Mouse (Mus musculus) embryonic fibroblast, embryonic 13.5 days (primary cell): Measurements from ENCODE around the gene Slc3a1.

Source experiments
- CTCF ChIP-seq: IDR thresholded peaks from 2 replicates; pipeline ENCODE4 v1.5.1; 2011; ENCODE audit warnings: mild to moderate bottlenecking, control low read depth, low read length, moderate library complexity, borderline replicate concordance; ENCODE audit not compliant: insufficient read depth
- POLR2A ChIP-seq: IDR thresholded peaks from 2 replicates; pipeline ENCODE4 v1.6.1; 2011; ENCODE audit warnings: low read depth, mild to moderate bottlenecking, control low read depth, low read length, moderate library complexity

DNA sequence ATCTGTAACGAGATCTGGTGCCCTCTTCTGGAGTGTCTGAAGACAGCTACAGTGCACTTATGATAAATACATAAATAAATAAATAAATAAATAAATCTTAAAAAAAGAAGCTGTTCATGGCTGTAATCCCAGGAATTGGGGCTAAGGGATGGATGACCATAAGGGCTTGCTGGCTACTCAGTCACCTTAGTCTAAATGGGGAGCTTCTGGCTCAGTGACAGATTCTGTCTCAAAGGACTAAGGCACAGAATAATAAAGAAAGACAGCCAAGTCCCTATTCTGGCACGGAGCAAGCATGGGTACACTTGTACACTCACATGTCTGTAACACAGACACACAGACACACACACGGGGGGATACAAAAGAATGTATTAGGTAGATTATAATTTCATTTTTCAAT, 51.1 kb downstream of the Slc3a1 start:
- TF ChIP-seq CTCF: no peak
- no peak for TF ChIP-seq POLR2A
